Mouse (Mus musculus): ENCODE measurements at regions not wholly inside any gene's neighbourhood (a gene's known extent, or its start where the extent isn't known, plus 50 kb on each side); places are given as distances from the start of the nearest gene placed in this dataset.

DNA sequence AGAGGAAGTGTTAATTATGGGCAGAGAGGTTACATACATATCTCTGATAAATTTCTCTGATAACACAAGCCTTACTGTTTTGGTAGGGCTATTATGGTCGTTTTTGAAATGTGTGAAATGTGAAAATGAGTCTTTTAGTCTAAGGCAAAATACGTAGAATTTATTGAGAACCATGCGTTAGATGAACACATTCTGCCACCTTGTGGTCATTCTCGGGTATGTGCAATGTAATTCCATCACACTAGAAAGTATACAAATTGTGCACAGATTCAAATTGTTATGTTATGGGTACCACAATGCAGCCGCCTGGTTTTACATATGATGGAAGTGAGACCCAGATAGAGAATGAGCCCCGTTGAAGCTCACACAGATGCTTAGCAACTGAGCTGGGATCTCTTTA, 138.7 kb downstream of the Cdr1 start:
- intact Hi-C loops (cut with DNase I) = loop anchor here (5.0 kb wide), 1 partner anchor 544 kb away; no protein-coding TSS in a partner anchor
- DNase-seq (ENCODE audit: low spot score) = no peak

DNA sequence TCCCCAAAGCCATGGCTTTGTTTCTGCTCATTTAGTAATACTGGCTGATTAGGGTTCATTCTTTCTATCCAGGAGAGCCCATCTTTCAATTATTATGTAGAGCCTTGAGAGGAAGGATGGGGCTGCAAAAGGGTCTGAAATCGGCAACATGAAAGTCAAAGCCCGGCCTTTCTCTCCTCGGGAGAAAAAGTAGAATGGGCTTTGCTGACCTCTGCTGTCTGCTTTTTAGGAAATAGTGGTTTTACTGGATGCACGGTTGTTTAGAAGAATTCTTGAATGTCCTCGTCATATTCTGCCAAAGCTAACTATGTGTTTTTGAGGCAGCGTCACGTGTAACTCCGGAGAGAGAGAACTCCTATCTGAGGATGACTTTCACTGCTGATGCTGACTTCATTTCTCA, 142.2 kb downstream of the Cdr1 start:
- intact Hi-C loops (cut with DNase I) = no loop called here
- DNase-seq (ENCODE audit: low spot score) = no peak

Data from heart, postnatal 25 days (tissue).